Mouse (Mus musculus) ZHBTc4 (cell line): ENCODE results near the gene Tmem132c.
A peak's percentile ranks its signal among the peaks of the same experiment; 100 is the strongest.

Experiments used
- DNase-seq: peaks from one replicate; pipeline ENCODE4 v3.0.0-alpha.2; 2011; ENCODE audit warnings: low read depth, low spot score

Tmem132c gene

GRCm38 (mm10) chr5:127341158-127341557 lies 99.5 kb downstream of the Tmem132c start:
- peak; percentile 36 for DNase-seq

GRCm38 (mm10) chr5:127344721-127345120 lies 103.1 kb downstream of the Tmem132c start:
- peak; percentile 62 for DNase-seq

- no peak for DNase-seq
These were observed 104.8 kb downstream of the Tmem132c start for GRCm38 (mm10) chr5:127346364-127346763.

- no peak for DNase-seq
These were observed 105.6 kb downstream of the Tmem132c start for GRCm38 (mm10) chr5:127347053-127347748.

GRCm38 (mm10) chr5:127349221-127350065 lies 107.8 kb downstream of the Tmem132c start:
- DNase-seq = no peak

GRCm38 (mm10) chr5:127353002-127353401 lies 111.4 kb downstream of the Tmem132c start:
- DNase-seq = peak; percentile 76

- DNase-seq = no peak
These were observed 114.2 kb downstream of the Tmem132c start for GRCm38 (mm10) chr5:127355836-127356235.

- DNase-seq = peak; percentile 46
These were observed 116.3 kb downstream of the Tmem132c start for GRCm38 (mm10) chr5:127357878-127358277.

GRCm38 (mm10) chr5:127361145-127361544 lies 119.5 kb downstream of the Tmem132c start:
- peak; percentile 70 for DNase-seq

- DNase-seq = peak; percentile 28
These were observed 123.5 kb downstream of the Tmem132c start for GRCm38 (mm10) chr5:127365061-127365460.

GRCm38 (mm10) chr5:127368191-127368590 lies 126.6 kb downstream of the Tmem132c start:
- DNase-seq = no peak

GRCm38 (mm10) chr5:127369812-127370211 lies 128.2 kb downstream of the Tmem132c start:
- no peak for DNase-seq

- DNase-seq = no peak
These were observed 128.9 kb downstream of the Tmem132c start for GRCm38 (mm10) chr5:127370503-127370902.

- DNase-seq = no peak
These were observed 132.6 kb downstream of the Tmem132c start for GRCm38 (mm10) chr5:127374251-127374650.

GRCm38 (mm10) chr5:127375654-127376053 lies 134.0 kb downstream of the Tmem132c start:
- no peak for DNase-seq

- no peak for DNase-seq
These were observed 136.9 kb downstream of the Tmem132c start for GRCm38 (mm10) chr5:127378521-127378920.

GRCm38 (mm10) chr5:127379351-127379750 lies 137.7 kb downstream of the Tmem132c start:
- DNase-seq = no peak

GRCm38 (mm10) chr5:127381216-127381615 lies 139.6 kb downstream of the Tmem132c start:
- DNase-seq = no peak

GRCm38 (mm10) chr5:127382571-127382970 lies 141.0 kb downstream of the Tmem132c start:
- DNase-seq = no peak

- DNase-seq = no peak
These were observed 149.6 kb downstream of the Tmem132c start for GRCm38 (mm10) chr5:127391187-127391586.

GRCm38 (mm10) chr5:127396889-127397288 lies 155.3 kb downstream of the Tmem132c start:
- no peak for DNase-seq

- DNase-seq = no peak
These were observed 156.4 kb downstream of the Tmem132c start for GRCm38 (mm10) chr5:127398010-127398409.
